Mouse (Mus musculus): ENCODE results near the gene Gm20388. TPM values are rescaled to one million over a fixed set of nuclear protein-coding genes. Genes with fewer than 3 reads are reported as not detected.
A peak's percentile ranks its signal among the peaks of the same experiment; 100 is the strongest.

Gene Gm20388
- total RNA-seq, 2 experiments from 2014 or later = 6.8 to 7.8 TPM

DNA sequence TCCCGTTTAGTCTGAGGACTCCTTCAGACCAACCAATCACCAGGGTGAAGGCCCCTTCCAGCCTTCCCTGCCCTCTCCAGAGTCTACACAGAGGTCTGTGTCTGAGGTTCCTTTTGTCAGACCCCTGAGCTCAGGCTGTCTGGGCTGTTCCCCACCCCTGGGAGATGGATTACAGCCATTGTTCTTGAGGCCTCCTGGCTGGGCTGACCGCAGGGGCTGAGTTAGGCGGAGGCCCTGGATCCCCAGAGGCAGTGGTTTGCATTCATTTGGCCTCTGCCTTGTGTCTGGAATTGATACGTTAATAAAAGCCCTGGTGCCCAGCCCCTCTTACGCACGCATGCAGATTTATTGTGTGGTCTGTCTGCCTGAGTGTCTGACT, 4373.7 kb downstream of the Gm20388 start:
- DNase-seq = no peak
- intact Hi-C loops (cut with DNase I) = no loop called here

DNA sequence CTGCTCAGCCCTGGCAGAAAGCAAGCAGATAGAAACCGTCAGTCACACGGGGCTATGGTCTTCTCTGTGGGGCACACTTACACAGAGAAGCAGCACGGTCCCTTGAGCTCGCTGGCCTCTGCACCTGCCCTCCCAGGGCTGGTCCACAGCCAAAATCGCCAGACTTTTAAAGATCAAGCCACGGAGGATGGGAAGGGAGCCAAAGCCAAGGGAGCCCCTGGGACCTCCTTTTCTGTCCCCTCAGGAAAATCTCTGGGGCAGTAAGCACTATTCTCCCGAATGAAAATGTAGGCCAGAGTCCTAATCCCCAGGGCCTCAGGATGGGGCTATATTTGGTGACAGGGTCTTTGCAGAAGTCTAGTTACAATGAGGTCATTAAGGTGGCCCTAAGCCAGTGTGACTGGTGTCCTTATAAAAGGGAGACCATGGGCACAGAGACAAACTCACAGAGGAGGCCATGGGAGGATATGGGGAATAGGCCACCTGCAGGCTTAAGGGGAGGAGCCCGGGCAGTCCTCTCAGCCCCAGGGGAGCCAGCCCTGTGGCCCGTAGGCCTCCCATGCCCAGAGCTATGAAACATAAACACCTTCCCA, 4374.4 kb downstream of the Gm20388 start:
- intact Hi-C loops (cut with DNase I) = no loop called here
- DNase-seq = no peak

DNA sequence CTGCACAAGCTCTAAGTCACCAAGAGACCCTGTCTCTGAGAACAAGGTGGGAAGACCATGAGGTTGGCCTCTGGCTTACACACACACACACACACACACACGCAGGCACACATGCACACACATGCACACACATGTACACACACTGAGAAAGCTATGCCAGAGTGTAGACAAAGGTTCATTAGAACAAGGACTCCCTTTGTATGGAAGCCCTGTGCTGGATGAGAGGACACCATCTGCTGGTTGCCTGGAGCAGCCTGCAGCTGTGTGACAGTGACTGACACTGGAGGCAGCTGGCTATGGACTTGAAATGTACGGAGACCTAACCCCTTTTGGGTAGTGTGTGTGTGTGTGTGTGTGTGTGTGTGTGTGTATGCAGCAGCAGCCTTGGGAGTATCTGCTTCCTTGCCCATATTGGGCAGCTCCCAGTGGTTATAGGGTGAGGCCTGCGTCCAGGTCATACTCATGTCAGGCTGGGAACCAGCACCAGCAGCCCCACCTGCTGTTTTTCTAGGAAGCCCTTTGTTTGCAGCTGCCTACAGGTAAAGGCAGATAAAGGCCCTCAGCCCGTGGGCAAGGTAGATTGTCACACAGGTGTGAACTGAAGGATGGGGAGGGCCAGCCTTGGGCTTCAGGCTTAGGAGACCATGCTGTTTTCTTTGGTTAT, 4376.0 kb downstream of the Gm20388 start:
- intact Hi-C loops (cut with DNase I) = no loop called here
- no peak for DNase-seq

DNA sequence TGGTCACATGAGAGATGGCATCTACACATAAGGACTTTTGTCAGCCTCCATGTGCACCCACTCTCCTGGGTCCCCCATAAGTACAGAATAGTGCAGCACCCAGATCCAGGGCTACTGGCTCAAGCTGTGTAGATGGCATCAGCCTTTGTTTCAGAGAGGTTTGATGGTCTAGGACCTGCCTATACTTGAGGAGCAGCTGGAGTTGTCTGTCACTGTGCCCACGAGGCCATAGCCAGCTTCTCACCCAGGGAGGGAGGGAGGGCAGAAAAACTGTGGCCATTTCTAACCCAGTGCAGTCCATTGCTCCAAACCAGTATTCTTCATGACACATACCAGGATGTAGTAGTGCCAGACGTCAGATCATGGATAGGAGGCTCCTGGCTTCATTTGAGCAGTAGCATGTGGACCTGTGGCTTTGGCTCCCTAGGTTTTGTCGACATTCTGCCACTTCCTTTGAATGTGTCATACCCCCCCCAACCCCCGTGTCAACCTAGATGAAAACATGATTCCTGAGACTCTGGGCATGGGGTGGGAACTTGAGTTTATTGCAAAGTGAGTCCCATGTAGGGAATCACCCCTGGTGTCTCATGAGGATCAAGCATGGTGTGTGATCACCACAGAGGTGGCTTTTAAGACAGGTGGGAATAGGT, 4377.7 kb downstream of the Gm20388 start:
- intact Hi-C loops (cut with DNase I) = no loop called here
- DNase-seq = no peak

DNA sequence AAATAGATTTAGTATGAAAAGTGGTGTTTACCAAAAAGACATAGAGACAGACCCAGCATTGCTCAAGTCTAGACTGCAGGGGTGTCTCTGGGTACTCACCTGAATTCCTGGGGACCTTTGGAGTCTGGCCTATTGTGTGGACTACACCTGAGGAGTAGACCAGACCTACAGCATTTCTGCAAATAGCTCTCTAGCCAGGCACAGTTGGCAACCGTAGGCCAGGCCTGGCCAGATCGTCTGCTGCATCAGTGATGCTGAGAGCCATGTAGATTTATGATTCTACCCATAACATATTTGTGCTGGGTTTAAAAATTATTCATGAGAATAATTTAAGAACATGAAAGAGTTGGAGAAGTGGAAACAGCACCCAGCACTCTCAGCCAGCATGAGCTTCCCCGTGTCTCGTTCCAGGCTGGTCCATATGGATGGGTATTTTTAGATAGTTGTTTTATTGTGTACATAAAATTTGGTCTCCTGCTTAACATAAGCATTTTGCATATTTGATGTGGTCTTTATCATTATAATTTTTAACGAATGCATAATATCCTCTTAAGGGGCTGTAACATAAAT, 4378.9 kb downstream of the Gm20388 start:
- DNase-seq = no peak
- intact Hi-C loops (cut with DNase I) = no loop called here

DNA sequence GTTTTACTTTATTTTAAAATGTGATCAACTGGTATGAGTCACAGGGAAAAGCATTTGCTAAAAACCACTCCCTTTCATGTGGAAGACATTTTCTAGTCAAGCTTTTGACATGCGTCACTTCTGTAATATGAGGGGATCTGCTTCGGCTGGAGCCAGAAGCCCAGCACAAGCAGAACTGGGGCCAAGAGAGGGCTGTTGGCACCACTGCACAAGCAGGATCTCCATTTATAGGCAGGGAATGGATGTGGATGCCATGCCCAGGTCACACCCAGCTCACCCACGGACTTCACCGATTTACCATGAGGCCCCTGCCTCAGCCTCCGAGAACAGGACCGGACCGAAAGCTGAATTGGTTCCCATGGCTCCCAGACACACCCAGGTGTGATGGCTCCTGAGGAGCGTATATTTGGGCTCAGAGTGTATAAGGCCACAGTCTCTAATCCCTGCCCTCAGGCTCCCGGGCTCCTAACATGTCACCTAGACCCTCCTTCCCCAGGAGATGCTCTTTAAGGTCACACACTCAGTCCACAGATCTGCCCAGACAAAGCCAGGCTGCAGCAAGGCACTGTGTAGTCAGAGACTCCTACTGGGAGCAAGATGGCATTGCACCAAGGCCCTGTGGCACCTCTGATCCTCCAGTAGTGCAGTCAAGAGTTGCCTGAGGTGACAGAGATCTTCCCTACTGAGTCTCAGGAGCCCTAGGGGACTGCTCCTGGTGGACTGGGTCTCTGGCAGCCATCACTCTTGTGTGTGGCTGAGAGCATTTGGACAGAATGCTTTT, 4380.5 kb downstream of the Gm20388 start:
- intact Hi-C loops (cut with DNase I) = no loop called here
- DNase-seq = peak in 1 of 2 experiments; percentile 28

DNA sequence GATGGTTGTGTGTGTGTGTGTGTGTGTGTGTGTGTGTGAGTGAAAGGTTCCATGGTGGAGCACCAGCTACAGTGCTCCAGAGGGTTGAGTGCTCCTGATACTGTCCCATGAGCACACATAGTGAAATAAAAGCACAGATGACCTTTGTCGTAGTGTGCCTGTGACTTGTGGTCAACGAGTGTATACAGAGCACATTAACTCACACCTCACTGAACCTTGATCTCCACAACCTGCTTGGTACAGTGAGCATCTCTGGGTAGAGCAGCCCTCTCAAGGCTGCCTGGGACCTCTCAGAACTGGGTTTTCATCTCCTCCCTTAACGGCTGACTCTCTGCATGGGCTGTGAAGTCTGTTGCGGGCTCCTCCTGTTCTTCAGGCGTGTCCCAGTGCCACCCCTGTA, 4381.1 kb downstream of the Gm20388 start:
- no peak for DNase-seq
- intact Hi-C loops (cut with DNase I) = no loop called here

DNA sequence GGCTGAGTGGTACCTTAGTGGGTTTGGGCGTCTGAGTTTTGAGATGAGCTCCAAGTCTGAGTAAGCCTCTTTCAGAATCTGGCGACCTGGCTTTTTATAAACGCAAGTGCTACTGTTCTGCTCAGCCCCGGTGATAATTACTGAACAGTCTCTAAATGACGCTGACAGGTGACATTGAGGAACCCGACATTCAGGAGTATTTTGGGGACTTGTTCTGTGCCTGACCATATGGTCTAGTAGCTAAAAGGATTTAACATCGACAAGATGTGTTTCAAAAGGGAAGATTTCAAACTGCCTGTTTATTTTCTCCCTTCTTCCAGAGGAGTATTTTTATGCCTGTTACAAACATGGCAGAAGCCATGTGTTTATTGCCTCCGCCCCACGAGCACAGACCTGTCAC, 4382.3 kb downstream of the Gm20388 start:
- DNase-seq = no peak
- intact Hi-C loops (cut with DNase I) = no loop called here

DNA sequence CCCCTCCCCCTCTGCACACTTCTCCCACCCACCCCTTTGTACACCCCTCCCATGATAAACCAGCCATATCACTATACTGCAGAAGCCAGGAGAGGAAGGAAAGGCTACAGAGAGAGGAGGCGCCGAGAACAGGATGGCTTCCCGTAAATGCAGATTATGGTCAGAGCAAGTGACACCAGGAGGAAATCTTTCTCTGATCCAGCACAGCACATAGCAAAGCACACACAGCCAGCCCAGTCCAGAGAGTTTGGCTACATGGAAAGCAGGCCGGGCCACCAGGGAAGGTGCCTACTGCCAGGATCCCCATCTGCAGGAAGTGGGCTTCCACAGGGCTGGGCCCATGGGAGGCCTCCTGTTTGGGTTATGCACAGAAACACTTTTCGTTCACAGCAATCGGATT, 4383.8 kb downstream of the Gm20388 start:
- intact Hi-C loops (cut with DNase I) = no loop called here
- no peak for DNase-seq

DNA sequence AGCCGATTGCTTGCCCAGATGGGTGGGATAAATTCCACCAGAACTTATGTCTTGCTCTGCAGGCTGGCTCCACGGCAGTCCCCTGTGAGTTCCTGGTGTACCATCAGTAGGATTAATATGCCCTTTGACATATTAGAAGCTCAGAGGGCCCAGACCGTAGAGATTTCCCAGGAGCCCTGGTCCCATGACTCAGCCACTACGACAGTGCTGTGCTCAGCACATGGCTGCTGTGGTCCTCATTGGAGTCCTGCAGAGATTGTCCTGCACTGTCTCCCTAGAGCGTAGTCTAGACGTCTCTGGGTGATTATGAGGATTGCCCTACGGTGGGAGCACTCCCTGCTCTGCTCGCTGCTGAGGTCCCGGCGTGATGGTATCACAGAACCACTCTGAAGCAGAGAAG, 4384.3 kb downstream of the Gm20388 start:
- intact Hi-C loops (cut with DNase I) = no loop called here

DNA sequence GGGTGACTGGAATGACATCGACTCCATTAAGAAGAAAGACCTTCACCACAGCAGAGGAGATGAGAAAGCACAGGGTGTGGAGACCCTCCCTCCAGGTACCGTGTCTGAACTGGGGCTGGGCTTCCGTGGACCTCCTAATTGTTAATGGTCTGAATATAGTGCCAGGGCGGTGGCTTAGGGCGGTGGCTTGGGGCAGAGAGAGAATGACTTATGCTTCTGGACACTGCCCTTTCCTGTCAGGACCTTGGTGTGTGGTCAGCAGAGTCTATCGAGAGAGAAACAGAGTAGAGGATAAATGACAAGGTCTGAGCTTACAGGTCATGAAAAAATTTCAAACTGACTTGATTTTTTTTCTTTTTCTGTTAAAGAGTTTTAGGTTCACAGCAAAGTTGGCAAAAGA, 4384.7 kb downstream of the Gm20388 start:
- no peak for DNase-seq
- intact Hi-C loops (cut with DNase I) = no loop called here

More for the DNA sequence above, 4384.3 kb downstream of the Gm20388 start:
- no peak for DNase-seq

DNA sequence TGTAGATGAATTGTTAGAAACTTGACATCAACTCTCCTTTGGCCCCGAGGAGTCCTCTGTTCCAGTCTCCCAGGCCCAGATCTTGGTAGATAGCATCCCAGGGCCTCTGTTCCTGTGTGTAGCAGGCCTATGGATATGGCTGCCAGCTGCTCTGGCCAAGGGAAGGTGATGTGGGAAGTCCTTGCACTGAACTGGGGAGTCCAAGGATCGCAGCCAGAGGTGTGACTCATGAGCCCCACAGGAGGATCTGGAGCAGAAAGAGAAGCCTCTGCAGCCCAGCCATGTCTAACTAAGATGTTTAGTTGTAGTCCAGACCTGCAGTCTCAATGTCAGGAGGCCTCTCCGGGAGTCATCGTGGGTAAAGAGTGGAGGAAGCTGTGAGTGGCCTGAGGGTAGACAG, 4390.9 kb downstream of the Gm20388 start:
- intact Hi-C loops (cut with DNase I) = no loop called here
- peak in 1 of 2 experiments; percentile 47 for DNase-seq

DNA sequence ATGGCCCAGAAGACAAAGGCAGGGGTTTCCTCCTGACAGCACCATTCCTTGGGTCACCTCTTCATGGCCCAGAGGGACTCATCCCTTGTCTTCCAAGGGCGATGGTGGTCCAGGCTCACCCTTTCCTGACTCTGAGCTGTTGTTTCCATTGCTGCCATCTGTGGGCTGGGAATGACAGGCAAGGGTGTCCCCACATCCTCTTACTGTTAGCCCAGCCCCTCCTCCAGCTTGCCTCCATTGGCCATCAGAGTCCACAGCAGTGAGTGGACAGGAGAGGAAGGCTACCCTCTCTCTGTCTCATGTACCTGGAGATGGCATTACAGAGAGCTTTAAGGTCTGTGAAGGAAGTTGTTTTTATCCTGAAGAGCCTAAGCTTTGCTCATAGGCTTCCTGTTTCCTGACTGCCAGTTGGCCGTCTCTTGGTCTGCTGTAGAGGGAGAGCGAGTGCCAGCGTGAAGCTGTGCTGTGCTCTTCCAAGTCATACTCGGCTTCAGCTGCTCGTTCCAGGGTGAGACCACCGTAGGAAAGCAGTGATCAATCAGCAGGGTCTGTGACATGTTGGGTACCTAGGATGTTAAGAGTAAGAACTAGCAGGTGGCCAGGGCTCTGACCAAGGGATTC, 4391.4 kb downstream of the Gm20388 start:
- intact Hi-C loops (cut with DNase I) = no loop called here

DNA sequence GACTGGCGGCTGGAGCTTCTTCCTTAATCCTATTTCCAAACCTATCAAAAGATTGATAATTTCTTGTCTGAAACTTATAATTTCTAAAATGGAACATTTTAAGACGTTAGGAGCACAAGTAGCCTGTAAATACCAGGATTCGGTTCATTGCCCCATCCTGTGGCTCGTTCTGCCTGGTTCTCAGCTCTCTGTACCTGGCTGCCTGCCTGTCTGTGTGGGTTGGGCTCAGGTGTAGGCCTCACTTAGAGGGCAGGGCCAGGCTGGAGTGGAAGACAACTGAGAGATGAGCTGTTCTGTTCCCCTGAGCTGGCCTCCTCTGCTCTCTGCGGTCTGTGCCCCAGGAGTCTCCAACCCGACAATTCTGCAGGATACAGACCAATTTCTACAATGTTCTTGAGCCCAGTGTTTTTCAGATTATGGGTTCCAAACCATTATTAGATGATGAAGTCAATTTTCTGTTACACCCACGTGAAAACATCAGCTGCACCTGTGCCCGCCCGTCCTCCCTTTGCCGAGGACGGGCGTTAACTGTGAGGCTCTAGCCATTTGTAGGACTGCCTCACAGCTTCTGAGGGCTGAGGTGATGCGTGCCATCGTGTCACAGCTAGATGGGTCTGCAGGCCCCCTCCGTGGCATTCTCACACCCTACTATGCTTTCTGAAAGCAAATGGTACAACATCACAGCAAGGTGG, 4392.7 kb downstream of the Gm20388 start:
- intact Hi-C loops (cut with DNase I) = no loop called here
- no peak for DNase-seq

More for the DNA sequence above, 4391.4 kb downstream of the Gm20388 start:
- no peak for DNase-seq

DNA sequence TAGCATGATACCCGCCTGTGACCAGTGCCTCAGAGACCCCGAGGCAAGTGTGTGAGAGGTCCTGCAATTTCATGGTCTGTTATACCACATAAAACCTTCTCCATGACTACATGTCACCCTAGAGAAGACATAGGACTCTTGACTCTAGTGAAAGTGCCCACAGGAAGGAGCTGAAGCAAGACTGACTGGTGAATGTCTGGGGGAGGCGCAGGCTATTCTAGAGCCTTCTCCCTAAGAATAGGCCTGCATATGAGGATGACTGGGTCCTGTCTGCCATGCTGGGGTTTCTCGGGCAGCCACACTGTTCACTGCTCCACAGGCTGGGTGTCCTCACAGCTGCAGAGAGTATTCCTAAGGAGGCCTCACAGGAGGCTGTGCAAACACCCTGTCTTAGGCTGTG, 4393.5 kb downstream of the Gm20388 start:
- intact Hi-C loops (cut with DNase I) = no loop called here
- no peak for DNase-seq

DNA sequence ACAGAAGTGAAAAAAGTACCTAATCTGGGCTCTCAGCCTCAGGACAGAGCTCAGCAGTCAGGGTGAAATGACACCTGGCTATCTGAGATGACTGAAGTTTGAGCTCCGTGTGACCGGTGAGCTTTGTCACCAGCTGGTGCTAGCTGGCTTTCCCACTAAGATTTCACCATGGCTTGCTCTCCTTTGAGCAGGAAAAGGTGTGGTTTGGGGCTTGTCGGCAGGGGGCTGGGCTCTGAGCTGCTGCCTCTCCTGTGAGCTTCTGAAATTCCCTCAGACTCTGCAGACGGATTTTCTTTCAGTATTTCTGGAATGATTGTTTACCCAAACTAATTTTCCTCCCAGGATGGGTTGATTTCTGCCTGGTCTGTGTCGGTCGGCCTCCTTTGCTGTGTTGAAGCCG, 4395.9 kb downstream of the Gm20388 start:
- intact Hi-C loops (cut with DNase I) = no loop called here
- DNase-seq = no peak

DNA sequence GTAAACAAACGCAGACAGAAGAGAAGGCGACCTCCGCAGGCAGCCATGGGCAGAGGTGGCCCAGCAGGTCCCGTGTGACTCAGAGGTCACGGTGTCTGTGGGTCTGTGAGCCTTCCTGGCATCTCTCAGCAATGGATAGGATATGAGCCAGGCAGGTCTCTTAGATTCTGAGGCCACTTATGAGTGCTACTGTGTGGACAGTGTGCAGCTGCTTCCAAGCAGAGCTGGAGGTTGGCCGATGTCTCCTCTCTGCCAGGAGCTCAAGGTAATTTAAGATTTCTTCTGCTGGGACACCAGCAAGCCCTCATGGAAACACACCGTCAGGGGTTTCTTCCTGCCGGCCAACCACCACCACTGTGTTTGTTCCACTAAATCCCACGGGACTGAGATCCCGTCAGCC, 4397.1 kb downstream of the Gm20388 start:
- no peak for DNase-seq
- intact Hi-C loops (cut with DNase I) = no loop called here

DNA sequence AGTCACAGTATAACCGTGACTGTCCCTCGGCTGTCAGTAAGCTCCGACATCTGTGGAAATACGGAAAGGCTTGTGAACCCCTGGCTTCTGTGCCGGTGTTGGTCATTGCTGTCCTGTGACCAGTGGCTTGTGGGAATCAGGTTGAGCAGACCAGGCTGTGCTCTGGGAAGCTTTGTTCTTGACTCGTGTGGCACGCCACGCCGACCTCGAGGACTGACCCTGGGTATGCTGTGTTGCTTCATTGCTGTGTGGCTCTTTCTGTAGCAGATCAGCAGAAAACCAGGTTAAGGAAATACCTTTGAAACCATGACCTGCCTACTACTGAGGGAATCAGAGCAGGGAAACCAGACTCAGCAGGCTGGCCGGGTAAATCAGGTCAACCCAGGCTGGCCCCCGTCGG, 4399.9 kb downstream of the Gm20388 start:
- DNase-seq = no peak
- intact Hi-C loops (cut with DNase I) = no loop called here

DNA sequence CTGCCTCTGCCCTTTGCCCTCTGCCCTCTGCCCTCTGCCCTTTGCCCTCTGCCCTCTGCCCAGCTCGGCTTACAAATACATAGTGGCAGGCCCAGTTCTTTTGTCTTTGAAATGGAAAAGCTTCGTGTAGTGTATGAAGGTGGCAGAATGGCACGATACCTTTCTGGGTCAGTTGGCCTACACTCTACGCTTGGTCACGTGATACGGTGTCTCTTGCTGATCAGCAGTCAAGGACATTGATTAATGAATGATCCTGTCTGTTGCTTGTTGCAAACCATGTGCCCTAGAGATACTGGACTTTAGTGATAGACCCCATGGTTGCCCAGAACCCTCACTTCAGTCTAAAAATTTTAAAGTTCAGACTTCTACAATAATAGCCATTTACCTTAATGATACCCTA, 4400.5 kb downstream of the Gm20388 start:
- intact Hi-C loops (cut with DNase I) = no loop called here

DNA sequence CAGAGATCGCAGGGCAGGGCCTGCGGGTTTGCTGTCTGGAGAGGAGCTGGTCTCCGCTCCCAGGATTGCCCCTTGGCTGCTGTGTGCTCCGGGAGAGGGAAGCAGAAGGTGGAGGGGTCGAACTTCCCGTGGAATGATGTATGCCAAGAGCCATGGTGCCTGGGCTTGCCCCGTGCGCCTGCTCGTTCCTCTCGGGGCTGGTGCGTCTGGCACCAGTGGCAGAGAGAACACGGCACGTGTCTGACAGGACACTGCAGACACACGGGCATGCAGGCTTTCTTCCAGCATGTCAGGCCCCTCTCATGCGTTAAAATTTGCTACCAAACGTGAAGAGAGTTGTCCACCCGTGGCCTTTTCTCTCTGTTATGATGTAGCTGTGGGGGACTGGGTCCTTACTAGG, 4401.1 kb downstream of the Gm20388 start:
- intact Hi-C loops (cut with DNase I) = no loop called here
- no peak for DNase-seq

More for the DNA sequence above, 4400.5 kb downstream of the Gm20388 start:
- DNase-seq = no peak
